Mouse (Mus musculus): ENCODE measurements at regions not wholly inside any gene's neighbourhood (a gene's known extent, or its start where the extent isn't known, plus 50 kb on each side); places are given as distances from the start of the nearest gene placed in this dataset.

GRCm38 (mm10) chr16:61546043-61546442 is 940.7 kb upstream of the Epha6 start:
- DNase-seq (ENCODE audit: low spot score in 2 of 2): peak; percentile 6 to 38

GRCm38 (mm10) chr16:61534775-61535174 is 929.4 kb upstream of the Epha6 start:
- DNase-seq (ENCODE audit: low spot score in 2 of 2): no peak

Data from layer of hippocampus, adult 18-20 months (tissue).